Mouse (Mus musculus) lung, adult 18-20 months (tissue): Measurements from ENCODE around the gene Zfp689.
"Not testable (repeated sequence)": the region's sequence is repeated elsewhere in the genome, so short reads cannot be mapped to it uniquely, and the experiment has no call there.

Source experiments
- DNase-seq, 2 experiments: peaks; one replicate each; pipeline ENCODE4 v3.0.0; 2022; ENCODE audit warnings: mixed read lengths in 2 of 2

The Zfp689 gene

DNA sequence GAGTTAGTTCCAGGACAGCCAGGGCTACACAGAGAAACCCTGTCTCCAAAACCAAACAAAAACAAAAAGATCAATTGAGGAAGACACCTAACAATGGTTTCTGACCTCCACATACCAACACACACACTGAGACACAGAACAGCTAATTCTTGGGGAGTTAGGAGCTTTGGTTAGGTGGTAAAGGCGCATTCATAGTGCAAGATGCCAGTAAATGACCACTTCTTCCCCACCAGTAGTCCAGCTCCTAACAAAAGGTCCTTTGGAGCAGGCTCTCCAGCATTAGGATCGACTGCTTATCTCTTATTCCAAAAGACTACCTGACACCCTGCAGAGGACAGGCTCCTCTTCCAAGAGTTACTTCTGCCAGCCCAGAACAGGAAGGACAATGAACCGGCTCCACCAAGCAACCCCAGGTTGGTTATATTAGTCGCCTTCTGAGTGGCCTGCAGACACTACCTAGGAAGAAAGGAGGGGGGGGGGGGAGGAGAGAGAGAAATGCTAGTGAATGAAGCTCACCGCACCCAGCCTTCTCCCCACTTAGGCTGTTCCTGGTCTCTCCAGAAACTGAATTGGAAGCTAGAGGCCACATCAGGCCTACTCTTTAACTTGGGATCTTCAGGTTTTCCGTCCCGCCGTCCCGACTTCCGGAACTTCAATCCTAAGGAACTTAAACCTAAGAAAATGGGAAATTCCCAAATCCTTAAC lies 21.2 kb upstream of the Zfp689 start:
- DNase-seq = peak; percentile 24 to 28

DNA sequence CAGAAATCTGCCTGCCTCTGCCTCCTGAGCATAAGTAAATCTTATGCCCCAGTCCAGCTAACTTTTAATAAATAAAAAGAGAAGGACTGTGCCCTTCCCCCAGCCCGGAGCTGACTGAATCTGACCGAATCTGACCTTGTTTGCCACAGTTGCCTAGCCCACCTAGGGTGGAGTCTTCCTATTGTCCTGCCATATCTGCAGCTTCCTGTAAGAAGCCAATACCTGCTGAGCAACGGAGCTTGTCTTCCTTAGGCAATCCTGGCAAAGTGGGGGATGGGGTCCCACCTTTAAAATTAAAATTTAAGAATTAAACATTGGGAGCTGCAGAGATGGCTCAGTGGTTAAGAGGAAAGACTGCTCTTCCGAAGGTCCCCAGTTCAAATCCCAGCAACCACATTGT lies 17.6 kb upstream of the Zfp689 start:
- no peak for DNase-seq

DNA sequence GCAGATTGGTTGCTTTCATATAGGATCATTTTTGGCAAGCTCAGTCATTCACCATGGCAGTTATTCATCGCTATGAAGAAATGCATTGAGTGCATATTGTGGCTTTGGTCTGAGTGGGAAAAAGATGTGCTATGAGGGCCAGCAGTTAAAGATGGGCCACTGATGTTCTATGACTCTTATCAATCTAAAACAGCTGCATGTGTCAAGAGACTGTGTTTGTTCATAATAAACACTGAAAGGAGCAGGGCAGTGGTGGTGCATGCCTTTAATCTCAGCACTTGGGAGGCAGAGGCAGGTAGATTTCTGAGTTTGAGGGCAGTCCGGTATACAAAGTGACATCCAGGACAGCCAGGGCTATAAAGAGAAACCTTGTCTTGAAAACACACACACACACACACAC lies 16.7 kb upstream of the Zfp689 start:
- DNase-seq = not testable (repeated sequence)

DNA sequence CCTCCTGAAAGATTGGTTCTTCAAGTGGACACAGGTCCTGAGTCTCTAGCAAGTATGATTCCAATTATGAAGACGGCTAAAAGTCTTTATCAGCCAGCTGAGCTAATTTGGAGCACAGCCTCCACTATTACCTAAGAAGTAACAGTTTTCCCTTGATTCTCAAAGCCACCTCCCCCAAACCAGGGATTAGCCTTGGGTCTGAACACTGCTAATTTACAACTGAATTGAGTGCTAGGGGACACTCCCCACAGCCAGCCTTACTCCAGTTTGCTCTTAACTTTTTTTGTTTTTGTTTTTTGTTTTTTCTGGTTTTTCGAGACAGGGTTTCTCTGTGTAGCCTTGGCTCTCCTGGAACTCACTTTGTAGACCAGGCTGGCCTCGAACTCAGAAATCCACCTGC lies 16.2 kb upstream of the Zfp689 start:
- no peak for DNase-seq

DNA sequence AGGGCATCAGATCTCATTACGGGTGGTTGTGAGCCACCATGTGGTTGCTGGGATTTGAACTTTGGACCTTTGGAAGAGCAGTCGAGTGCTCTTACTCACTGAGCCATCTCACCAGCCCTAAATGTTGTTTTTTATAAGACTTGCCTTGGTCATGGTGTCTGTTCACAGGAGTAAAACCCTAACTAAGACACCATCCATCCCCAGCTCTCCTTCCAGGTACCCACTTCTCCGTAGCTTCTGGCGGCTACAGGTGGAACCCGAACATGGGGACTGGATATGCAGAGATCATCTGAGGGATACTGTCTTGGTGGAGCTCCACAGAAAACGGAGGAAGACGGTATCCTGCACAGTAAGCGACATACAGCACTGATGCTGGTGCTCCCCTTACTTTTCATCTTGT lies 10.4 kb upstream of the Zfp689 start, which contains the start of gene Prr14:
Gene Prr14, plus strand, starts transcription at position 301 of the 400 bp plus-strand sequence.
- DNase-seq = not testable (repeated sequence)

DNA sequence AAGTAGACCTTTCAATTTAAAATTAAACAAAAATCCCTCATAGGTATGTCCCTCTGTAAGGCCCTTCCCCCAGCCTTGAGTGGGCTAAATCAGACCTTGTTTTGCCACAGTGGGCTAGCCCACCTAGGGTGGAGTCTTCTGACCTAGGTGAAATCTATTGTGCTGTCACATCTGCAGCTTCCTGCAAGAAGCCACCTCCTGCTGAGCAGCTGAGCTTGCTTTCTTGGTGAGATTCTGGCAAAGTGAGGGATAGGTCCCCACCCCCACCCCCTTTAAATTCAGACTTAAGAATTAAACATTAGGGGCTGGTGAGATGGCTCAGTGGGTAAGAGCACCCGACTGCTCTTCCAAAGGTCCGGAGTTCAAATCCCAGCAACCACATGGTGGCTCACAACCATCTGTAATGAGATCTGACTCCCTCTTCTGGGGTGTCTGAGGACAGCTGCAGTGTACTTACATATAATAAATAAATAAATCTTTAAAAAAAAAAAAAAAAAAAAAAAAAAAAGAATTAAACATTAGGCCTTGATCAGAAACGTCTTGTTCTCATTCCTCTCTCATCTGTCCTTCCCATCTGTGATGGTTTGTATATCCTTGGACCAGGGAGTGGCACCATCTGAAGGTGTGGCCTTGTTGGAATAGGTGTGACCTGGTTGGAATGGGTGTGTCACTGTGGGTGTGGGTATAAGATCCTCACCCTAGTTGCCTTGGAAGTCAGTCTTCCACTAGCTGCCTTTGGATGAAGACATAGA lies 9.6 kb upstream of the Zfp689 start:
- not testable (repeated sequence) for DNase-seq

DNA sequence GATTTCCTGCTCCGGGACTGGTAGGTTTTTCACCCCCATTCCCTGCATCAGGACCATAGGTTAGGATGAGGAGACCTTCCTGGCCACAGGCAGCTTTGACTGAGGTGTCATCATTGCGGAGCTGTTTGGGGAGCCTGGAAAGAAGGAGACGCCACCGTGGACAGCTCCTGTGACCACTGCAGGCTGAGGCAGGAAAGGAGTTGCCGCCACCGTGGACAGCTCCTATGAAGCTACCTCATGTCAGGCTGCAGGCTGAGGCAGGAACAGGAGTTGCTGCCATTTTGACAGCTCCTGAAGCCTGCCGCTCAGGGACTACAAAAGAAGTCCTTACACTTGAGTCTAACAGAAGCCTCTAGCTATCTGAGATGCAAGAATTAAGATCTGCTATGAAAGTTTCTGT lies 5.9 kb upstream of the Zfp689 start:
- DNase-seq = no peak

DNA sequence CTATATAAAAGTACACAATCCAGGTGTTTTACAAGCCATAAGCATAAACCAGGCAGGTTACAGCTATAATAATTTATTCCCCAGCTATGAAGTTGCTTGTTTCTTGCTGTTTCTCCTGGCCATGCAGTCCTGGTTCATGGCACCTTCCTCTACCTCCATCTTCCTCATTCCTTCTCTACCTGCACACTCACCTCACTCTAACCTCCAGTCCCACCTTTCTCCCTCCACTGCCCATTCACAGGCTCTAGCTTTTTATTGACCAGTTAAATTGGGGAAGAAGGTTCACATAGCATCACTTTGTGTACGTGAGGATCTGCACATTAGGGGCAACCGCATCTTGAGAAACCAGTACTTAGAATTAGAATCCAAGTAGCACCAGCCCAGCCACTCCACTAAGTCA lies 4.1 kb upstream of the Zfp689 start:
- no peak for DNase-seq

DNA sequence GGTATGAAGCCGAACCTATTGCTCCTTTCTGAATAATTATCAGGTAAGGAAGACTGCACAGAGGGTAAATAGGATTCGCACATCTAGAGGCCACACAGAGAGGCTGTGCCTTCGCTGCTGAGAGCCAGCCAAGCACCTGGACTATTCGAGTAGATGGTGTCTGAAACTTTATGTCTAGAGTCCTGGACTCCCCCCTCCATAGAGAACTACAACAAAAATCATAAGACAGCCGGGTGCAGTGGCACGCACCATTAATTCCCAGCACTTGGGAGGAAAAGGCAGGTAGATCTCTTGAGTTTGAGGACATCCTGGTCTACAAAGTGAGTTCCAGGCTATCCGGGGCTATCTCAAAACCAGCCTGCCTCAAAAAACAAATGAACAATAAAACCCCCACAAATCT lies 1.0 kb upstream of the Zfp689 start:
- no peak for DNase-seq

DNA sequence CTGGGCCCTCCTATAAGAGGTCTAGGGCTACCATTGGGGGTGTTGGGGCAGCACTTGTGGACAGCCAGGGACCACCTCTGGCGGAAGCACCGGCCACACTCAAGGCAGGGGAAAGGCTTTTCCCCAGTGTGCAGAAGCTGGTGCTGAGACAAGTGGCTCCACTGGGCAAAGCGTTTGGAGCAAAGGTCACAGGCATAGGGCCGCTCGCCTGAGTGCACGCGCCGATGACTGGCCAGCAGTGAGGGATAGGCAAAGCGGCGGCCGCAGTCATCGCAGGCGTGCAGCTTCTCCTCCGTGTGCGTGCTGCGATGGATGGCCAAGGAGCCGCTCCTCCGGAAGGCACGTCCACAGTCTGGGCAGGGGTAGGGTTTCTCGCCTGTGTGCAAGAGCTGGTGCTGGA lies 5.0 kb downstream of the Zfp689 start:
- no peak for DNase-seq

DNA sequence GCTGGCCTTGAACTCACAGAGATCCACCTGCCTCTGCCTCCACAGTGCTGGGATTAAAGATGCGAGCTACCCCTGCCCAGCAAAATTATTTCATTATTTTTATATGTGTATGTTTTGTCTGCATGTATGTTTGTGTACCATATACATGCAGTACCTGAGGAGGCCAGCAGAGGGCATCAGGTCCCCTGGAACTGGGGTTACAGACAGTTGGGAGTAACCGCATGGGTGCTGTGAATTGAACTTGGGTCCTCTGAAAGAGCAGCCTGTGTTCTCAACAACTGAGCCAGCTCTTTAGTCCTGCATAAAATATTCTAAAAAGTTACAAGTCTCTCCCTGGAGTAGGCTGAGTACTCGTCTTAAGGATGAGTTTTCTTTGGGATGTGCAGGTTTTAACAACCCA lies 11.2 kb downstream of the Zfp689 start:
- no peak for DNase-seq

DNA sequence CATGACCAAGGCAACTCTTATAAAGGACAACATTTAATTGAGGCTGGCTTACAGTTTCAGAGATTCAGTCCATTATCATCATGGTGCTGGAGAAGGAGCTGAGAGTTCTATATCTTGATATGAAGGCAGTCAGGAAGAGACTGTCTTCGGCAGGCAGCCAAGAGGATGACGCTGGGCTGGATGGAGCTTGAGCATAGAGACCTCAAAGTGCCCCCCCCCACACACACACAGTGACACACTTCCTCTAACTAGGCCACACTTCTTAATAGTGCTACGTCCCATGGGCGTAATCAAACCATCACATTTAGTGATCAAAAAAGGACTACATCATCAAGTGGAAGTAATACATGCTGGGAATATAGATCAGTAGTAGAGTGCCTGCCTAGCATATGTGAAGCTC lies 13.8 kb downstream of the Zfp689 start:
- DNase-seq = no peak

DNA sequence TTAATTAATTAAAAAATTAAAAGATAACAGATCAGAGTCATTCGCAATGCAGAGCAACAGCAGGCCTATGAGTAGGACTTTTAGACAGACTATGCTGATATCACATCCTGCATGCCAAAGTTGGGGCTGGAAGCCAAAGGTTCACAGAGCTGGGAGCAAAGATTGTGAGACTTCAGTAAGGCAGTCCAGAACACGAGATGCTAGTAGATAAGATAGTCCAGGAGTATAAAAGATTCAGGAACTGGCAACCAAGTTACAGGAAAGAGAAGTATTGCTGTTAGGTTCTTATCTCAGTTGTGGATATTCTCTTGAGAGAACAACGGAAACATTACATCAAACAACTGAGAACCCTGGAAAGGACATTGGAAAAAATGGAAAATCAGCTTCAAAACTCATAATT lies 22.6 kb downstream of the Zfp689 start:
- peak; percentile 54 to 73 for DNase-seq

DNA sequence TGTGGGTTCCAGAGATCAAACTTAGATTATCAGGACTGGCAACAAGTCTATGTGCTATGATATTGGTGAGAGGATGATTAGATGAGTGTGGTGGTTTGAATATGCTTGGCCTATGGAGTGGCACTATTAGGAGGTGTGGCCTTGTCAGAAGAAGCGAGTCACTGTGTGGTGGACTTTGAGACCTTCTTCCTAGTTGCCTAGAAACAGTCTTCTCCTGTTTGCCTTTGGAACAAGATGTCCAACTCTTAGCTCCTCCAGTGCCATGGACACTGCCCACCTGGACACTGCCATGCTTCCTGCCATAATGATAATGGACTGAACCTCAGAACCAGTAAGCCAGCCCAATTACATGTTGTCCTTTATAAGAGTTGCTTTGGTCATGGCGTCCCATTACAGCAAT lies 23.0 kb downstream of the Zfp689 start:
- DNase-seq = no peak

DNA sequence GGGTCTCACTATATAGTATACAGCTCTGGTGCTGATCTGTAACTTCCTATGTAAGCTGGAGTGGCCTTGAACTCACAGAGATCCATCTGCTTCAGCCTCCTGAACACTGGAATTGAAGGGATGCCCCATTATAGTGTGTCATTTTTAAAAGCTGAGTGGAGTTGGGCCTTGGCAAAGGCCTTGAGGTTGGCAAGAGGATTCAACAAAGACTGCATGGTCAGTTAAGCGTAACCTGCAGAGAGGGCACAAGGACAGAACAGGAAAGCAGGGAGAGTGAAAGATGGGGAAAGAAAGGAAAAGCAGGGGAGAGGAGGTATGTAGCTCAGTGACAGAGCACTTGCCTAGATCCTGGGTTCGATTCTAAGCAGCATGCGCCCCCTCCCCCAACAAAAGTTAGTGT lies 23.7 kb downstream of the Zfp689 start:
- no peak for DNase-seq

DNA sequence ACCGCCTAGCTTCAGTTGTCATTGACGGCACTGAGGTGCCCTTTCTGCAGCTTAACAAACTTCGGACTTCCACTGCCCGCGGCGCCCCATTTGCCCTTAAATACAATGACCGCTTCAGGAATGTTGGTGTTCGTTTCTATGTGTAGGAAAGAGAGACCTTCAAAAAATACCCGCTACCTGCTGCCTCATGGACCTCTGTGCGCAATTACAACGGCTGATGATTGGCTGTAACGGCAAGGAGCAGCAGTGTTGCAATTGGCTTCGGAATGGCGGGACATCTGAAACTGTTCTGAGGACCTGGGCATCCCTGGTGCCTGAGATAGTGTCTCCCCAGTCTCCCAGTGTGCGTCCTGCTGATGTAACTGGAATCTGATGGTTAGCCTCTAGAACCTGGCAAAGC lies 26.7 kb downstream of the Zfp689 start:
- peak; percentile 30 to 39 for DNase-seq

DNA sequence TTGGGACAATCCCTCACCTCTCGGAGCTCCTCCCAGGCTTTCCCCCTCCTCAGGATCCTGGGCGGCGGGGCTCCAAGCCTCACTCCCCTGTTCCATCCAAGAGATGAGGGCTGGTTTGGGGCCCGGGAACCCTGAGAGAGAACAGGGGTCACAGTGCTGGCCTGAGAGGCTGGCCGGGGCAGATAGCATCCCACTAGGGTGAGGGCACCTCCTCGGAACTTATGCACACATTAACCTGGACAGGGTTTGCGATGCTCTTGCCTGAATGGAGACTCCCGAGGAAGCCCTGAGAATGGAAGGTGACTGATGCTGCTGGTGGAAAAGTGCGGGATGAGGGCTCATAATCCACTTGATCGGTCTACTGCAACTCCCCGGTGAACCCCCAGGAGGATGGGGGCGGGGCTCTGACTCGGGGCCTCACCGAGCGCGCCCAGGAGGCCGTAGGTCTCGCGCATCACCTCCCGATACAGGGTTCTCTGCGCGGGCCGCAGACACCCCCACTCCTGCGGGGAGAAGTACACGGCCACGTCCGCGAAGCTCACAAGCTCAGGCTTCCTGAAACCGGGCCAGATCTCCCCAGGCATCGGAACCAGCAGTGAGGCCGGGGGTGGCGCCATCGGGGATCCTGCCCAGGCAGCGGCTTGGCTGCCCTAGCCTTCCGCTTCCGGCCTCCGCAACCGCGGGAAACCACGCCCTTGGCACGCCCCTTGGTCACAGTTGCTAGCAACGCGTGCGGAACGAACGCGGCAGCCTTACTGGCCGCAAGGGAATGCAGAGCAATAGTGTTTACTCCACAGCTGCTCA lies 27.4 kb downstream of the Zfp689 start, which contains the start of gene Zfp688:
Gene Zfp688, minus strand, starts transcription at position 681 of the 804 bp plus-strand sequence.
- DNase-seq = peak; percentile 97

DNA sequence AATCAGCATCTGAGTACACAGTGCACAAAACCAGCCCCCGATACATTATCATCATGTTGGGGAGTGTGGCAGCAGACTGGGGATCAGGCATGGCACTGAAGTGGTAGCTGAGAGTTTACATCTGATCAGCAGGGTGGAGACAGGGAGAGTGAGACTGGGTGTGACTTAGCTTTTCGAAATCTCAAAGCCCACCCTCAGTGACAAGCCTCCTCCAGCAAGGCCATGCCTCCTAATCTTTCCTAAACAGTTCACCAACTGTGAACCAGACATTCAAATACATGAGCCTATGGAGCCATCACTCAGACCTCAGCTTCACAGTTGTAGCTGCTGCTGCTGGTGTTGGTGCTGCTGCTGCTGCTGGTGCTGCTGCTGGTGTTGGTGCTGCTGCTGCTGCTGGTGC lies 37.5 kb downstream of the Zfp689 start:
- DNase-seq = no peak

DNA sequence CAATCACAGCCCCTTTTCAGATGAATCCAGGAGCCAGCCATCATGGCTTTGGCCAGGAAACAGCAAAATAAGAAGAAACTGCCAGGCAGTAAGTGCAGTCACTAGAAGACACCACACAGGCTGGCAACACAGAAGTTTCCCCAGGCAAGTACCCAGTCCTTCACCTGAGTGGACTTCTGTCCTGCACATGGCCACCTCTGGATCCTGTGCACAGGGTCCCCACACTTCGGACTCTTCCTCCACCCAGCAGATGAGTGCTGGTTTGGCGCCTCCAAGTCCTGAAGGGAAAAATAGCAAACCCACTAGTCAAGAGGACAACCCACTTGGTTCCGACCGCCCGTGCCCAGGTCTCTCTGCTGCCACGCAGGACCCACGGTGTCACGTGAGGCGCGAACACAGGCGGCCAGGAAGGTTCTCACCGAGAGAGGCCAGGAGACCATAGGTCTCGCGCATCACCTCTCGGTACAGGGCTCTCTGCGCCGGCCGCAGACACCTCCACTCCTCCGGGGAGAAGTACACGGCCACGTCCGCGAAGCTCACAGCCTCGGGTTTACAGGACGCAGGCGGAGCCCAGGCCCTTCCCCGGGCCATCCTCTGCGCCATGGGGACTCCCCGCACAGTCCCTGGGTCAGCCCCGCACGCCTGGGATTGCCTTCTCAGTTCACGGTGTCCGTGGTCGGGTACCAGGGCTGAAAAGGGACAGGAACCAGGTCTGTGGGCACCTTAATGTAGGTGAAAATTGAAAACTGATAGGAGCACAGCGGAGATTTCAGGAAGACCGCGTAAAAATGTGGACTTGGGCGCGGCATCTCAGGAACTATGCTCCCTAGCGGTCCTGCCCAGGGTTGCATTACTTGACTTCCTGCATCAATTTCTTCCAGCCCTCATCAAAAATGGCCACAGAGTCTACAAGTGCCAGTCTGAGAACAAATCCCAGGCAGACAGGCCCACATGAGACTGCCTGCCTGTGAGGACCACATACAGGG lies 42.7 kb downstream of the Zfp689 start, which contains the start of gene Zfp764:
Gene Zfp764, minus strand, starts transcription at position 821 of the 986 bp plus-strand sequence.
- DNase-seq = peak; percentile 87 to 92

DNA sequence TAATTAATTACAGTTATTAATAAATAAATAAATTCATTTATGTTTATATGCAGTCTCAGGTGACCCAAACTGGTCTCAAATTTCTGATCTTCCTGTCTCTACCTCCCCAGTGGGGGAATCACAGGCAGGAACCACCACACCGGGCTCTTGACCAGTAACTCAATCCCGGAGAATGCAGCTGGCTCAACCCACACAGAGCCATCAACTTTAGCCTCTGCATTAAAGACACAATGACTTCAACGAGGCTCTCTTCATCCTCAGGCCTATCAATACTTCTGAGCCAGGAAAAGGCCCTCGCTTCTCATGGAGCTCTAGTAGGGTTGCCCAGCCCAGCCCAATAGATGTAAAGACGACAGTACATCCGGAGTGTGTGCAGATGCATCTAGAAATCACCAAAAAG lies 44.9 kb downstream of the Zfp689 start:
- DNase-seq = not testable (repeated sequence)

DNA sequence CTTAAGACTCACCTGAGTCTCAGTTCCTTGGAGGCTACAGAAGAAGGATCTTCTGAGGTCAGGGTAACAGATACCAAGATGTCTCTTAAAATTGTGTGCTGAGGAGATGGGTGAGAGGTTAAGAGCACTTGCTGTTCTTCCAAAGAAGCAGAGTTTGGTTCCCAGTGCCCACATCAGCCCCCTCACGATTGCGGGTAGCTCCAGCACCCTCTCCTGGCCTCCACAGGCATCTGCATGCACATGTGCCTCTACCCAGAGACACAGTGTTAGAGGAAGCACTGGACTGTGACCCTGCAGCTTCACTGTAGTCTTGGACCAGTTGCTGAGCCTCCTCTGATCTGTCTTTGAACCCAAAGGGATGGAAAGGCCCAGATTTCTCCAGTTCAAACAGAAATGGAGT lies 46.0 kb downstream of the Zfp689 start:
- no peak for DNase-seq

DNA sequence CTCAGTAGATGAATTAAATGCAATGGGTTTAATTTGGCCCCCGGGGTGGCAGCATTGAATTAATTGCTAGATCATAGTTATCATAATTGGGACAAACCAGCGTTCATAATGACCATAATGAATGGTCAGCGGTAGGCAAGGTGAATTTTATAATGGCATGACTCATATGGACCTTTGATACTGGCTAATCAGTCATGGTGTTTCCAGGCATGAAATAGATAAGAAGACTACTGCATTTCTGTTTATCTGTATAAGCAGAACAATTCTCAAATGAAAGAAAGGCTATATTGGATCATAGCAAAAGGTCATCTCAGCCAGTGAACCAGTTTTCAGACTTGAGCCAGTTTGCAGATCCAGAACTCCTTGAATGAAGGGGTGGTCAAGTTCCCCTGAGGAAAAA lies 48.6 kb downstream of the Zfp689 start:
- DNase-seq = no peak
